Mouse (Mus musculus) liver (tissue): ENCODE results near the gene Trp53inp2.

Experiments used
- DNase-seq: peaks from one replicate; pipeline ENCODE4 v3.0.0-alpha.2; 2020; ENCODE audit warnings: mixed read lengths

The Trp53inp2 gene

DNA sequence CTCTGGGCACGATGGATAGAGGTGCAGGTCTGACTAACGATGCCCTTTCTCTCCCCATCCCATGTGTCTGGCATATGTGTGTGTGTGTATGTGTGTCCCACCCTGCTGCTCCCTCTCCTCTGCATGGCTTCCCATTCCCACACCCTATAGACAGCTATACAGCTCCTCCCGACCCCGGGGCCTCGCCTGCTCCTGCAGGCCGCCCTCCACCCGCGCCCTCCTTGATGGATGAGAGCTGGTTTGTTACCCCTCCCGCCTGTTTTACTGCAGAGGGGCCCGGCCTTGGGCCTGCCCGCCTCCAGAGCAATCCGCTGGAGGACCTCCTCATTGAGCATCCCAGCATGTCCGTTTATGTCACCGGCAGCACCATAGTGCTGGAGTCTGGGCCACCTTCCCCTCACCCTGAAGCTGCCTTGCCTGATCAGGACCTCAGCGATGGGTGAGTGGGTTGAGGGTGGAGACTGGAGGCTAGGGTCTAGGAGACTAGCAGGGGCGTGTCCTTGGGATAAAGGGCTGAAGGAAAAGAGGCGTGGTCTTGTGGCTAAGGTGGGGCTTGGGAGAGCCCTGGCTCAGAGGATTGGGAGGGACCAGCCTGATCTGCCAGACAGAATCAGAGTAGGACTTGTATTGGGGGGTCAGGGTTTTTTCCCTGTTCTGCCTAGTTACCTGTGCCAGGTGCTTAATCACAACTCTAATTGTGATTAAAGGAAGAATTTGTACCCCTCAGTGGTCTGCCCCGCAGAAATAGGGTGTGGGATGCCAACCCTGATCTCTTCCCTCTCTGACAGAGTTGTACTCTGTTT lies 5.1 kb downstream of the Trp53inp2 start:
- no peak for DNase-seq

DNA sequence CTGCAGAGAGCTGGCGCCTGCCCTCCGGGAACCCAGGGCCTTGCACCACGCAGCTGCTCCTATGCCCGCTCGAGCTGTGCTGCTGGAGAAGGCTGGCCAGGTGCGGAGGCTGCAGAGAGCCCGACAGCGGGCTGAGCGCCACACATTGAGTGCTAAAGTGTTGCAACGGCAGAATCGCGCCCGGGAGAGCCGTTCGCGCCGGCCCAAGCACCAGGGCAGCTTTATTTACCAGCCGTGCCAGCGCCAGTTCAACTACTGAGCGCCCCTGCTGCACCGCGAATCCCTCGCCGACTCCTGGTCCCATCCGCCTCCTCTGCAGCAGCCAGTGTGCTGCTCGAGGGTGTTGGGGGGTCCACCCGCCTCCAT lies 5.7 kb downstream of the Trp53inp2 start:
- DNase-seq: no peak

DNA sequence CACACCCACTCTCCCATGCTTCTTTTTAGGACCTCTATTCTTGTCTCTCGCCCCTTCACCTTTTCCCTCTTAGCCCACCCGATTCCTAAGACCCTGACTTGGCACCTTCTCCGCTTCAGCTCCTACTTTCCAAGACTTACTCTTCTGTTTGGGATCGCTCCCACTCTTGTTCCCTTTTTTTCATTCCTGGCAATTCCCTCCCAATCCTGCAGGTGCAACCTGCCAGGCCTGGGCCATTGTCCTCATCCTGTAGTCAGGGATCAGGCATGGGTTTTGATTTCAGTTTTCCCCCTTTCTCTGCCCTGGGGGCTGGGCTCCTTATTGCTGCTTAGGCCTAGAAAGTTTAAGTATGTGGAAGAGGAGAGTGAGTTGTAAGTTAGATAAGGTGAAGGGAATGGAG lies 6.2 kb downstream of the Trp53inp2 start:
- no peak for DNase-seq

DNA sequence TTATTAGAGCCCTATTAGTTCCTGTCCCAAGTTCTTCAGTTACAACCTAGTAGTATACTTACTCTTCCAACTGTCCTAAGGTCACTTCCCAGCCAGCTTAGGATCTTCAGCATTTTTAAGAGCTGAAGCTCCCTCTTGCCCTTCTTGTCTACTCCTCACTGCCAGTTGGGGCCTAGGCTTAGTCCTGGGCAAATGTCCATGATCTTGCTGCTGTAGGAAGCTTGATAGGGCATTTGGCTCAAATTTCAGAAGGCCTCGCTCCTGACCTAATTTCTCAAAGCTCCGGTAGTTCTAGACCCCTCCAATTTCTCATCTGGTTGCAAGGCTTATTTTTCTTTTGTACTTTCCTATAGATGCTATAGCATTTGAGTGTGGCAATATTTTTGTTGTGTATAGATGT lies 7.7 kb downstream of the Trp53inp2 start:
- DNase-seq: no peak

DNA sequence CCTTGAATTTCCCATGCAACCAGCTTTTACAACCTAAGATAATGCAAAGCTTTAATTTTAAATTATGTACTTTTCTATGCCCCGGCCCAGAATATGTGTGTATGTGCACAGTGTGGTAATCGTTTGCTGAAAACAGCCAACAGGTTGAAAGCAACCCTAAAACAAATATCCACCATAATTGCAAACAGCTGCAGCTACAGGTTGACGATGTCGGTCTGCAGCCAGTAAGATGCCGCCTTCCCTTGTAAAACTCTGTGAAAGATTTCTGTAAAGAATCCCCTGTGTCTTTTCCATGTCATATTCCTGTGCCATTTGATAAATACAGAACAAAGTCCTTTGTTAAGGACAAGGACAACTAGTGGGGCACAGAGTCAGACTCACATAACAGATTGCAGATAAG lies 13.7 kb downstream of the Trp53inp2 start:
- no peak for DNase-seq

DNA sequence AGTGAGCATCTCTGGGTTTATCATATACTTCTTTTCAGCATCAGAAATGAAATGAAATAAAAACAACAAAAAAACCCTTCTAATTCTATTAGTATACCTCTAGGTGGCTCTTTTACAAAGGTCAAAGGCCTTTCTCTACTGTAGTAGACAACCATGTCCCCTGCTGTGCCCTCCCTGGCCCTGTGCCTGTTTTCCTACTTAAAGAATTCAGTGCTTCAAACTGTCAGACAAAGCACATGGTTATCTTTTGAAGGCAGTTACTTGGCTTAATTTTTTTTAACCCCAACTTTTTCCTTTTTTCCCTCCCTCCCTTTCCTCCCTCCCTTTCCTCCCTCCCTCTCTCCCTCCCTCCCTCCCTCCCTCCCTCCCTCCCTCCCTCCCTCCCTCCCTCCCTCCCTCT lies 19.4 kb downstream of the Trp53inp2 start:
- no peak for DNase-seq

DNA sequence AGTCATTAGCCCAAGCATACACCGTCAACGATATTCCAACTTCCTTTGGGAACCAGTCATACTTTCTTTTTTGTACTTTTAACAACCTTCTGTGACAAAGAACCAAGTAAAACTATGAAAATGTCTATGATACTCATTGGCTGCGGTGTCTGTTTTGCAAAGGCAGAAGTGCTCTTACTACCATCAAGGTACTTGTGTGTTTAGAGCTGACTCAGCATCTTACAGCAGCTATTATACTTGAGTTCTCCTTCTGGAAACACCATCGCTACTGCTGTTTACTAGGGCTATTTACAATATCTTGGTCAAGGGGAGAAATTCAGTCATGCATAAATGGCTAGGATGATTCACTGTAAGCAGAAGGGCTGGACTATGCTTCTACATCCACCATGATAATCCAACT lies 21.1 kb downstream of the Trp53inp2 start:
- no peak for DNase-seq

DNA sequence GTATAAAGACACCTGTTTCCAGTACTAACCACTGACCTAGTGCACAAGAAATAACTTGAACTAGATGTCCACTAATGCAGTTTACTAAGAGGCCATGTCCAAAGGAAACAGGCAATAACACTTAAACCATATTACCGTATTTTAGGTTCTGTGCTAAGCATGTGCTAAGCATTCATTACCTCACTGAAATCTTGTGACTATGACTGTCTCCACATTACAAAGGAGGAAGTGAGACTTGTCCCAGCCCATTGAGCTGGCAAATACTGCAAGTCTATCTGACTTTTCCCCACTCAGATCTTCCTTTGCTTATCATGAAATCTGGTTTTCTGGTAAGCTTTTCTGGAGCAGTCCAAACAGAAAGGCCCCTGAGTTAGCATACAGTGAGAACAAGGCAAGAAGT lies 23.8 kb downstream of the Trp53inp2 start:
- no peak for DNase-seq

DNA sequence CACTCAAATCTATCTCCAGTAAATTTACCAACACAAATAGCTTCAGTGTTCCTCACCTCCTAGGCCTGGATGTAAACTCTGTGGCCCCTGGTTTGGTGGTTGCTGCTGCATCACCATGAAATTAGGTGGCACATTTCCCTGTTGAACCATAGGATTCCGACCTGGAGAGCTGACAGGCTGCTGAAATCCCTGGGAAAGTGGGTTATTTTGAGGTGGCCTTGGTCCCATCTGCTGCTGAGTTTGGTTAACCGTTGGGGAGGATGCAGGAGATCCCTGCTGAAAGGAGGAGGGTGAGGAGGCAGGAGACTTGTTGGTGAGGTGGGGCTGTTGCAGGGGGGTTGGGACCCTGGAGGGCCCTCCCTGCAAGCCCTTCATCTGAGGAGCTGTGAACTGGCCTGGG lies 40.1 kb downstream of the Trp53inp2 start:
- DNase-seq: no peak

DNA sequence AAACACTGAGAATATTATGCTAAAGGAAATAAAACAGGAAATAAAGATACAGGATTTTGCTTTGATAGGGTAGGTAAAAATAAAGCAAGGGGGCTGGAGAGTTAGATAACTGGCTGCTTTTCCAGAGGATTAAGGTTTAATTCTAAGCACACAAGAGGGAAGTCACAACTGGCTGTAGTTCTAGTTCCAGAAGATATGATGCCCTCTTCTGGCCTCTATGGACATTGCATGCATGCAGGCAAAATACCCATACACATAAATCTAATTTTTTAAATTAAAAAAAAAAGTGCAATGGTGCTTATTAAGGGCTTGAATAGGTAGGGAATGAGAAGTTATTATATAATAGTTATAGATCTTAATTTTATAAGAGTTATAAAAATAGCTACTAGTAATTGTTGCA lies 55.6 kb downstream of the Trp53inp2 start:
- no peak for DNase-seq
